Mouse (Mus musculus) regulatory T cell (primary cell): ENCODE results near the gene Cdh4.

Source experiments
- in situ Hi-C: fragments of 300-600 bp; cut with MboI, MseI; formaldehyde crosslinking; loops from one replicate; pipeline ENCODE4 v1.15.1; 2025; ENCODE audit warnings: high pct_unique_total_duplicates

Gene Cdh4

GRCm38 (mm10) chr2:179787797-179788196 is 345.6 kb downstream of the Cdh4 start:
- in situ Hi-C loops, result no loop called here

- in situ Hi-C loops, result loop anchor here (10.0 kb wide), 1 partner anchor 604 kb away; no protein-coding TSS in a partner anchor
Measured at GRCm38 (mm10) chr2:179790684-179791083, 348.5 kb downstream of the Cdh4 start.

GRCm38 (mm10) chr2:179792426-179793133 is 350.3 kb downstream of the Cdh4 start:
- in situ Hi-C loops, result loop anchor here (10.0 kb wide), 1 partner anchor 602 kb away; no protein-coding TSS in a partner anchor

GRCm38 (mm10) chr2:179794354-179794753 is 352.1 kb downstream of the Cdh4 start:
- in situ Hi-C loops, result loop anchor here (10.0 kb wide), 1 partner anchor 600 kb away; no protein-coding TSS in a partner anchor

- in situ Hi-C loops, result loop anchor here (10.0 kb wide), 1 partner anchor 599 kb away; no protein-coding TSS in a partner anchor
Measured at GRCm38 (mm10) chr2:179795452-179795851, 353.2 kb downstream of the Cdh4 start.

- in situ Hi-C loops, result loop anchor here (10.0 kb wide), 1 partner anchor 595 kb away; no protein-coding TSS in a partner anchor
Measured at GRCm38 (mm10) chr2:179799906-179800532, 357.8 kb downstream of the Cdh4 start.

GRCm38 (mm10) chr2:179801042-179801441 is 358.8 kb downstream of the Cdh4 start:
- in situ Hi-C loops, result no loop called here

- in situ Hi-C loops, result no loop called here
Measured at GRCm38 (mm10) chr2:179802411-179802810, 360.2 kb downstream of the Cdh4 start.

- in situ Hi-C loops, result no loop called here
Measured at GRCm38 (mm10) chr2:179811086-179811485, 368.9 kb downstream of the Cdh4 start.

GRCm38 (mm10) chr2:179813035-179813827 is 371.0 kb downstream of the Cdh4 start:
- in situ Hi-C loops, result no loop called here

- in situ Hi-C loops, result loop anchor here (5.0 kb wide), 1 partner anchor 57 kb away; no protein-coding TSS in a partner anchor
Measured at GRCm38 (mm10) chr2:179824776-179825326, 382.6 kb downstream of the Cdh4 start.

GRCm38 (mm10) chr2:179828968-179829367 is 386.7 kb downstream of the Cdh4 start:
- in situ Hi-C loops, result loop anchor here (5.0 kb wide), 1 partner anchor 53 kb away; no protein-coding TSS in a partner anchor

GRCm38 (mm10) chr2:179829972-179830371 is 387.7 kb downstream of the Cdh4 start:
- in situ Hi-C loops, result loop anchor here (5.0 kb wide), 1 partner anchor 52 kb away; no protein-coding TSS in a partner anchor

- in situ Hi-C loops, result no loop called here
Measured at GRCm38 (mm10) chr2:179834892-179835291, 392.7 kb downstream of the Cdh4 start.

GRCm38 (mm10) chr2:179835570-179835969 is 393.3 kb downstream of the Cdh4 start:
- in situ Hi-C loops, result no loop called here

GRCm38 (mm10) chr2:179837186-179837585 is 395.0 kb downstream of the Cdh4 start:
- in situ Hi-C loops, result no loop called here

- in situ Hi-C loops, result no loop called here
Measured at GRCm38 (mm10) chr2:179838036-179838435, 395.8 kb downstream of the Cdh4 start.

- in situ Hi-C loops, result no loop called here
Measured at GRCm38 (mm10) chr2:179842610-179843389, 400.6 kb downstream of the Cdh4 start.

GRCm38 (mm10) chr2:179849732-179850131 is 407.5 kb downstream of the Cdh4 start:
- in situ Hi-C loops, result no loop called here

- in situ Hi-C loops, result no loop called here
Measured at GRCm38 (mm10) chr2:179852169-179852568, 409.9 kb downstream of the Cdh4 start.

GRCm38 (mm10) chr2:179852862-179853261 is 410.6 kb downstream of the Cdh4 start:
- in situ Hi-C loops, result no loop called here
